Mouse (Mus musculus) embryo, embryonic 9.5 days (tissue): ENCODE results near the gene Fem1b.

Experiments
- DNase-seq: peaks from one replicate; pipeline ENCODE4 v3.0.0-alpha.2; 2017; ENCODE audit errors: extremely low spot score

Fem1b gene

GRCm38 (mm10) chr9:62781965-62782364, 29.8 kb downstream of the Fem1b start:
- DNase-seq, result no peak

- no peak for DNase-seq
Observed at GRCm38 (mm10) chr9:62778721-62779120, 33.0 kb downstream of the Fem1b start.

GRCm38 (mm10) chr9:62777461-62777860, 34.3 kb downstream of the Fem1b start:
- DNase-seq, result peak; percentile 78

GRCm38 (mm10) chr9:62775464-62775863, 36.3 kb downstream of the Fem1b start:
- DNase-seq, result peak; percentile 17

- no peak for DNase-seq
Observed at GRCm38 (mm10) chr9:62772746-62773145, 39.0 kb downstream of the Fem1b start.

GRCm38 (mm10) chr9:62768361-62768760, 43.4 kb downstream of the Fem1b start:
- DNase-seq, result no peak

GRCm38 (mm10) chr9:62767464-62767863, 44.3 kb downstream of the Fem1b start:
- DNase-seq, result no peak

GRCm38 (mm10) chr9:62765346-62765745, 46.4 kb downstream of the Fem1b start:
- no peak for DNase-seq

- DNase-seq, result no peak
Observed at GRCm38 (mm10) chr9:62763478-62763877, 48.3 kb downstream of the Fem1b start.

- no peak for DNase-seq
Observed at GRCm38 (mm10) chr9:62759601-62760000, 52.1 kb downstream of the Fem1b start.

GRCm38 (mm10) chr9:62758288-62758687, 53.4 kb downstream of the Fem1b start:
- DNase-seq, result no peak

- DNase-seq, result no peak
Observed at GRCm38 (mm10) chr9:62750381-62750780, 61.4 kb downstream of the Fem1b start.

- no peak for DNase-seq
Observed at GRCm38 (mm10) chr9:62749666-62750065, 62.1 kb downstream of the Fem1b start.

- no peak for DNase-seq
Observed at GRCm38 (mm10) chr9:62746646-62747045, 65.1 kb downstream of the Fem1b start.

GRCm38 (mm10) chr9:62744558-62745275, 67.0 kb downstream of the Fem1b start:
- DNase-seq, result peak; percentile 58
